Mouse (Mus musculus): ENCODE results near the gene Pxdn.

Pxdn gene

GRCm38 (mm10) chr12:30024264-30024825 lies 86.9 kb downstream of the Pxdn start:
- no peak for DNase-seq (ENCODE audit: low read depth, low spot score)

DNA sequence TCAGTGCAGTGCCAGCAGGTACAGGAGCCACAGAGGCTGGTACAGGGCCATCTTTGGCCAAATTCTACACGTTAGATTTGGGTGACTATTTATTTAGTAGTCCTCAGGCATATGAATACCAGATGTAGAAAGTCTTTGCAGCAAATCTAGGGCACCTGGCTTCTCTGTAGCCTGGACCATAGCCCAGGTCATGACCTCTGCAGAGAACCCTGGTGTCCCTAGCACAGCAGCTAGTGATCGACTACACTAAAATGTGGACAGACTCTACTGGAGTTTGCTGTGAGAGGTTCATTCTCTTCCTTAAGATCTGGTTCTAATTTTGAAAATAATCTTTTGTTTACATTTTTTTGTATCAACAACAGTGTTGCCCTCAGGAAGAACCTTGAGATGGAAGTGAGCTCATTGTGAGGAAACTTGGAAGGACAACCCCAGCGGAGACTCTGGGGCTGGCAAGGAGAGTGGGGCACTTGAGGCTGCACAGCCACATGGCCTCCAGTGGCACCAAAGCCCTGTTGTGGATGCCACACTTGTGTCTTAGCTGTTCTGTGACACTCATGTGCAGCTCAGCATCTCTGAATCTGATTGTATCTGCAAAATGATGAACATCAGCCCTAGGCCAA lies 90.4 kb downstream of the Pxdn start:
- DNase-seq (ENCODE audit: low read depth, low spot score): no peak

- no peak for DNase-seq (ENCODE audit: low read depth, low spot score)
Observed at GRCm38 (mm10) chr12:30029111-30029510, 91.7 kb downstream of the Pxdn start.

GRCm38 (mm10) chr12:30030571-30030970 lies 93.2 kb downstream of the Pxdn start:
- no peak for DNase-seq (ENCODE audit: low read depth, low spot score)

DNA sequence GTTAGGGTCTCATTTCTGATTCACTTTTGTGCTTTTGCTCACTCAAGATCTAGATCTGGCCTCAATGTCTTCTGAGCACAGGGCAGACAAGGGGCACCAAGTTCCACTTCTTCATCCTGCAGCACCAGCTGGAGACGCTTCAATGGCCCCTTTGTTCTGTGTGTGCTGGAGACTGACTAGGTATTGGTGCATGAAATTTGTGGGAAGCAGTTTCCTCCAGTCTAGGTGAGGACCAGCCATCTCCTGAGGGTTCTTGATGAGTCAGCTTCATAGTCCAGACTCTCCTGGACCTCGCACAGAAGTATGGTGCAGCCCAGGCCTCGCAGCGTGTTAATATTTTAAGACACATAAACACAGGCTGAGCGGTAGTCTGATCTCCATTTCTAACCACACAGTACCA lies 97.3 kb downstream of the Pxdn start:
- no peak for DNase-seq (ENCODE audit: low read depth, low spot score)

GRCm38 (mm10) chr12:30035406-30035805 lies 98.0 kb downstream of the Pxdn start:
- no peak for DNase-seq (ENCODE audit: low read depth, low spot score)

DNA sequence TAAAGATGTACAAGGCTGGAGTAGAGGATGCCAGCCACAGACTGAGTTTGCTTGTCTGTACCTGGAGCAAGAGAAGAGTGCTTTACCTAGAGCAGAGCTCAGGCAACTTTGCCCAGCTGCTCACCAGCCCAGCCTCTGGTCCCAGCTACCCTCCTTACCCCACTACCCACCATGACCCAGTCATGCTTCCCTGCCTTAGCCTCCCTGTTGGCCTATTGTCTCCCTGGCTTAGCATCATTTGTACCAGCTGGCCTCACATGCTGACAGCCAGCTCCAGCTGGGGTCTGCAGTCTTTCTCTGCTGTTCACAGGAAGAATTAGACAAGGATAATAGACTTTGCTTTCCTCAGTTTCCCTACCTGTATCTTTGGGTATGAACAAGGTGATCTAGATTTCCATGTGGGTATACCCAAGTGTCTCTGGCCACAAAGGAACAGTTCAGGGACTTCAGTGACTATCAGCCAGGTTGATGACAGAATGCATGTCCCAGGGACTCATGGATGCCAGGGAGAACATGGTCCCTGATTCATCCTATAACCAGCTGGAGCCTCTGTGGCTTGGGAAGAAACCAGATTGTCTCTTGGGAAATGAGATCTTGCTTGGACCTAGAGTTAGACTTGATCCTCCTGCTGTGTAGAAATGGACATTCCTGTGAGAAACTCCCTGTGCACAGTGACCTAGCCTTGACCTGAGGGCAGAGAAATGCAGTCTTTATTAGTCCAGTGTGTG lies 98.6 kb downstream of the Pxdn start:
- no peak for DNase-seq (ENCODE audit: low read depth, low spot score)

- no peak for DNase-seq (ENCODE audit: low read depth, low spot score)
Observed at GRCm38 (mm10) chr12:30036569-30037055, 99.2 kb downstream of the Pxdn start.

- peak; percentile 47 for DNase-seq (ENCODE audit: low read depth, low spot score)
Observed at GRCm38 (mm10) chr12:30039565-30039964, 102.2 kb downstream of the Pxdn start.

DNA sequence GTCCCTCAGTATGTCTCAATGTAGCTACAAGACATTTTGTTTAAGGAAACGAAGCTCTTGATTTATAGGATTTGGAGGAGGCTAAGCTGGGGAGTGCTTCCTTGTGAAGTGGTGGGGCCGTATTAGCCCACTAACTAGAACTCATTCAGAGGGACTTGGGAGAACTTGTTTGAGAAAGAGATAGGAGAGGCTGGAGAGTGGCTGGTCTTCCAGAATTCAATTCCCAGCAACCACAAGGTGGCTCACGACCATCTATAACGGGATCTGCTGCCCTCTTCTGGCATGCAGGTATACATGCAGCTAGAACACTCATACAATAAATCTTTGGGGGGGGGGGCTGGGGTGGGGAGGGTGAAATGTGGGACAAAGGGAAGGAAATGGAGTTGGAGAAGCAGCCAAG lies 102.7 kb downstream of the Pxdn start:
- DNase-seq (ENCODE audit: low read depth, low spot score): peak; percentile 51

DNA sequence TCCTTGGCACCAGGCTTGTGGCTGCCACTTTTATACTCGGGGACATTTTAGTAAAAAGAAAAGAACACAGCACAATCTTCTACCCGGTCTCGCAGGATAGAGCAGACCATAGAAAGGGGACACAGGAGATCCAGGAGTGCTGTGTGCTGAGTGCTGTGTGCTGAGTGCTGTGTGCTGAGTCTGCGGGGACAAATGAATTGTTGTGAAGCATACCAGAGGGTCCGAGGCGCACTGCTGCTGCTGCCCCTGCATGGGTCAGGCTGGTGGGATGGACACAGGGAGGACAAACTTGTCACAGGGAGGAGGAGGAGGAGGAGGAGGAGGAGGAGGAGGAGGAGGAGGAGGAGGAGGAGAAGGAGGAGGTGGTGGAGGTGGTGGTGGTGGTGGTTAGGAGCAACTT lies 111.4 kb downstream of the Pxdn start:
- DNase-seq (ENCODE audit: low read depth, low spot score): no peak

- DNase-seq (ENCODE audit: low read depth, low spot score): no peak
Observed at GRCm38 (mm10) chr12:30049818-30050217, 112.4 kb downstream of the Pxdn start.

- peak; percentile 54 for DNase-seq (ENCODE audit: low read depth, low spot score)
Observed at GRCm38 (mm10) chr12:30050235-30050634, 112.8 kb downstream of the Pxdn start.

DNA sequence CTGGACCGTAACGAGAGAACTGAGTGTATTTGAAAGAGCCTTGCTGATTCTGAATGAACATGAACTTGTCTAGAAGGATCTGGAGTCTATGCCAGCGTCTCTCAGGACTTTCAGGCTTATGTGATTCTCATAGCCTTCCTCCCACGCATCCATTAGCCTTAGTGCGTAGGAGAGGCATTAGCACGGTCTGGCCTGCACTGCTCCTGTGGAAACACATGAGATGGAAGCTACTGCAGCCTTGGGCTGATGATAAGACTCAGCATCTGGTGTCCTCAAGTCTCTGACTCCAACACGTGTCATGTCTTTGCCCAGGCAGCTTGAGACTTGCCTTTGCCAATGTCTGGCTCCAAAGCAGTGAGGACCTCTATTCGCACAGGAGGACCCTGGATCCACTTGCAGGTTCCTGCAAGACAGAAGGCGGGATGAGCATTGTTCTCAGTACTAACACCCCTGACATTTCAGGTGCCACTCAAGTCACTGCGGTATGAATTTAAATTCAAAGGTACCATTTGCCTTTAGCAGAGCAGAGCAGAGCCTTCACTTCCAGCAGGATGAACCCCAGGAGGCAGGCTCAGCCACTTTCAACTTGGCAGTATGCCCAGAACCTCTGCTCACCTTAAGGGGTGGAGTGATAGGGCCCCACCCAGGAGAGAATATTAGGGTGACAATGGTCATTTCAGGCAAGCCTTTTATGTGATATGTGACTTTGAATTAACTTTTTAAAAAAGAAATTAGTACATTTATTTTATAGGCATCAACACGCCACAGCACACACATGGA lies 117.5 kb downstream of the Pxdn start:
- DNase-seq (ENCODE audit: low read depth, low spot score): no peak

DNA sequence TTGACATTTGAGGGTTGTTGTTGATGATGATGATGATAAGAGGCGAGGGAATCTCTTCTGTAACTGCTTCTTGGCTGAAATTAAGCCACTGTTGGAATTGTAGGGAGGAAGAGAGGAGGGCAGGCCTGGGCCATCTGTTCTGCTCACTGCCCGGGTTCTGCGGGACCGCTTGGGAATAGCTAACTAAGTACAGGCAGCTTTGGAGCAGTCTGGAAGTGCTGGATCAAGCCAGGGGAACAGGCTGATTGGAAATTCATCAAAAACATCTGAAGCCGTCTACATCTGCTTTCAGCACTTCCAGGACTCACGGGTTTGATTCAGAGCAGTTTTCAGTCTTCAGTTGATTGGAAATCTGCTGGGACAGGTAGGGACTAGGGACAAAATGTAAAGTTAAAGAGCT lies 120.6 kb downstream of the Pxdn start:
- no peak for DNase-seq (ENCODE audit: low read depth, low spot score)

- peak; percentile 74 for DNase-seq (ENCODE audit: low read depth, low spot score)
Observed at GRCm38 (mm10) chr12:30061503-30062117, 124.2 kb downstream of the Pxdn start.

DNA sequence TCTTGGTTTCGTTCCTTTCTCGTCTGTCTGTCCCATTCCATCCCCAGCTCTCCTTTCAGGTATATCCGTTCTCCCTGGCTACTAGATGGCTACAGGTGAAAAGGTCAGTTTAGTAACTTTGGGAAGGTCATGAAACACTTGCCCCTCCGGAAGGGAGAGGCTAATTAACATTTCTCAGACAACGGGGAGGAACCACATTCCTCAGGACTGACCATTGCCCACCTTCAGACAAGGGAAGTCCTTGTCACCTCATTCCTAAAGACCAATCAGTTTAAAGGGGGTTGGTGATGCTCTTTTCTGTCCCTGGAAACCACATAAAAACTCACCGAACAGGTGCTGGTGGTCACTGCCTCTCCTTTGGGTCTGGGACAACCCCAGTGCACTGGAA lies 124.7 kb downstream of the Pxdn start:
- peak; percentile 60 for DNase-seq (ENCODE audit: low read depth, low spot score)

Measured in ES-CJ7 (cell line).